Mouse (Mus musculus): Measurements from ENCODE around the gene Lsm3.

DNA sequence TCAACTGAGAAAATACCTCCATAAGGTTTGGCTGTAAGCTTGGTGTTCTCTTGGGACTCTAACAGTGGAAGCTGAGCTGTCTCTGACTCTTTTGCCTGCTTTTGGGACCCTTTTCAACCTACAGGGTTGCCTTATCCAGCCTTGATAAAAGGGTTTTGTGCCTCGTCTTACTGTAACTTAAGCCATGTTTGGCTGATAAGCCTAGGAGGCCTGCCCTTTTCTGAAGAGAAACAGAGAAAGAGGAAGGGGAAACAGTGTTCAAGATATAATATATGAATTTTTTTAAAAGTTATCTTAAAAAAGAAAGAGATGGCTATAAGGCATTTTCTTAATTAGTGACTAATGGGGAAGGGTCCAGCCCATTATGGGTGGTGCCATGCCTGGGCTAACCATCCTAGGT, 12.4 kb upstream of the Lsm3 start:
- TF ChIP-seq USF1 (IDR thresholded peaks at IDR 0.05; ENCODE audit: low read depth) (no peak), CTCF (IDR thresholded peaks at IDR 0.05; ENCODE audit: control insufficient read depth, insufficient read depth, insufficient read length) (no peak), MAX (IDR thresholded peaks at IDR 0.05) (no peak), FOSL1 (IDR thresholded peaks at IDR 0.05; ENCODE audit: insufficient read depth, low read length, poor library complexity, severe bottlenecking) (no peak), MYOG (IDR thresholded peaks at IDR 0.05; ENCODE audit: control insufficient read depth, extremely low read depth, insufficient read length) (no peak)
